Mouse (Mus musculus) embryonic facial prominence, embryonic 14.5 days (tissue): ENCODE results near the gene Mif4gd. TPM values are rescaled to one million over a fixed set of nuclear protein-coding genes. Genes with fewer than 3 reads are reported as not detected.
A peak's percentile ranks its signal among the peaks of the same experiment; 100 is the strongest.

Experiments used
- ATAC-seq: fragments of 200-750 bp; cut with Nextera tagmentation; 2 replicates; pipeline ENCODE4 v1.8.0; 2017; ENCODE audit warnings: low read depth, moderate number of reproducible peaks, moderate TSS enrichment
- DNase-seq: peaks from one replicate; pipeline ENCODE4 v3.0.0-alpha.2; 2015; ENCODE audit warnings: low spot score
- H3K27ac ChIP-seq: fragments of 300-500 bp; sonication (generic); replicated peaks from 2 replicates; pipeline ENCODE4 v1.5.1; 2014; ENCODE audit warnings: low read depth, mild to moderate bottlenecking, low read length, moderate library complexity
- H3K27me3 ChIP-seq: fragments of 300-500 bp; sonication (generic); replicated peaks from 2 replicates; pipeline ENCODE4 v1.6.1; 2014; ENCODE audit warnings: low read length; ENCODE audit not compliant: control insufficient read depth, insufficient read depth
- H3K36me3 ChIP-seq: fragments of 300-500 bp; sonication (generic); 2 replicates; pipeline ENCODE4 v1.6.1; 2014; ENCODE audit warnings: low read length, mixed read lengths; ENCODE audit not compliant: control insufficient read depth, insufficient read depth
- H3K4me1 ChIP-seq: fragments of 300-500 bp; sonication (generic); 2 replicates; pipeline ENCODE4 v1.6.1; 2014; ENCODE audit warnings: antibody characterized with exemption, low read length; ENCODE audit not compliant: control insufficient read depth, insufficient read depth
- H3K4me2 ChIP-seq: fragments of 300-500 bp; sonication (generic); 2 replicates; pipeline ENCODE4 v1.6.1; 2014; ENCODE audit warnings: low read depth, mild to moderate bottlenecking, low read length, moderate library complexity, mixed read lengths
- H3K4me3 ChIP-seq: fragments of 300-500 bp; sonication (generic); 2 replicates; pipeline ENCODE4 v1.5.1; 2014; ENCODE audit warnings: low read depth, mild to moderate bottlenecking, low read length
- H3K9ac ChIP-seq: fragments of 300-500 bp; sonication (generic); 2 replicates; pipeline ENCODE4 v1.6.1; 2014; ENCODE audit warnings: low read depth, mild to moderate bottlenecking, low read length, moderate library complexity, mixed read lengths
- H3K9me3 ChIP-seq: fragments of 300-500 bp; sonication (generic); 2 replicates; pipeline ENCODE4 v1.6.1; 2016; ENCODE audit warnings: low read length; ENCODE audit not compliant: control insufficient read depth
- WGBS: fragments of 180-500 bp; shearing (Covaris S2); extraction: QIAGEN DNeasy Blood & Tissue Kit; methylation state at CpG from one replicate; pipeline ENCODE4 v1.1.7; 2014; 5-methylcytosine and 5-hydroxymethylcytosine counted together
- polyA plus RNA-seq: library from polyadenylated mRNA; unstranded; fragments of >200 nt; fragmentation: Nextera tagmentation; extraction: Ambion mirVana; gene quantifications from 2 replicates; pipeline ENCODE4 v1.2.1, GENCODE M21; 2014

The Mif4gd gene
- polyA plus RNA-seq, 1 experiment from 2014 or later, result 28.5 TPM

DNA sequence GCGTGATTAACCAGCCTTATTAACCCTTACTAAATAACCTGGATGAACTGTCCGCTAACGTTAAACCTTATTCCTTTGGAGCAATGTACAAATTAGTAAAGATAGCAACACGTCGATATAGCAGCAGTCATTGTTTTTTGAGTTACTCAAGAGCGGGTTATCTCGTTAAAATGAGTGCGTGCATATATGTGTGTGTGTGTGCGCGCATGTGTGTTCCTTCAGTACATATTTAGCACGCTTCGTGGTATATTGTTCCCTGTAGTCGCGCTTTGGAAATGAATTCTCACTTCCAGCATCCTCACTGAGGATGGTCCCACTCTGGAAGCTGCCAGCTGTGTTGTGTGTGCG lies 9.7 kb downstream of the Mif4gd start:
- H3K36me3 ChIP-seq, result peaks cover 38% of the 10 kb centered on the region
- ATAC-seq, result no peak
- WGBS, result 5% methylated on average over 15 of the region's 15 CpGs

DNA sequence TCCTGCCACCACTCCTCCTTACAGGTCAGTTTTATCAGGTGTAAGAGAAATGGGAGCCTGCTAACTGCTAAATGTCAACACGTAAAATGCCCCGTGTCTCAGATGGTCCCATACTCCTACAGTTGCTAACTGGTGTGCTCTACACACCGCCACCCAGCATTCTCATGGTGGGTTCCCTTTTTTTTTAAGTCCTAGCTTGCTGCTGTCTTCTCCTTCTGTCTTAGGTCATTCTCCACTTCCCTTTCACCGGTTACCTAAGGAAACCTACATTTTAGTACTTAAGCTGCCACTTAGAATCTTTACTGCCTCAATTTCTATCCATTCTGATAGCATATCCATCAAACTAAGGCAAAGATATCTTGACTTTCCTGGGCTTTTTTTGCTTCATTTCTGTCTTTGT lies 11.6 kb downstream of the Mif4gd start:
- no peak for DNase-seq
- 93% methylated on average over 4 of the region's 4 CpGs for WGBS
- no peaks in the 10 kb centered on the region for H3K9me3 ChIP-seq

More for the DNA sequence above, 9.7 kb downstream of the Mif4gd start:
- Histone ChIP-seq H3K9ac (peak overlapping the region; percentile 97), H3K4me3 (peak overlapping the region; percentile 98), H3K4me1 (peaks cover 17% of the 10 kb centered on the region), H3K4me2 (peak overlapping the region; percentile 88), H3K27me3 (no peaks in the 10 kb centered on the region), H3K27ac (peak overlapping the region; percentile 90), H3K9me3 (no peaks in the 10 kb centered on the region)
- DNase-seq, result no peak

DNA sequence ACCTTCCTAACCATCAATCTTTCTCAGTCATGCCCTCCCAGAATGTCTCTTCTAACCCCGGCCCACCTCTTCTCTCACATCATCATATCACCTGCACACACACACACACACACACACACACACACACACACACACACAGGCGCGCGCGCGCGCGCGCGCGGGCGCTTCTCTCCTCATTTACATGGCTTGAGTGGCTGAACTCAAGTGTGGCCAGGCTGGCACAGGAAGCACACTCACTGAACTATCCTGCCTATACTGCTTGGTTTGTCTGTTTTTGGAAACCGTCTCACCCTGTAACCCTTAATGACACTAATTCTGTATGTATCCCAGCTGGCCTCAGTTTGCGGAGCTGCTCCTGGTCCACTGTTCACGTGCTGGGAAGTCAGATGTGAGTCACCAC lies 12.0 kb downstream of the Mif4gd start:
- ATAC-seq (no peak), DNase-seq (no peak)
- no peak overlapping the region for H3K4me2 ChIP-seq
- H3K9ac ChIP-seq, result no peak overlapping the region
- H3K27ac ChIP-seq, result no peak overlapping the region
- no peaks in the 10 kb centered on the region for H3K9me3 ChIP-seq
- H3K4me1 ChIP-seq, result peaks cover 17% of the 10 kb centered on the region
- WGBS, result 98% methylated on average over 15 of the region's 15 CpGs
- H3K36me3 ChIP-seq, result peaks cover 32% of the 10 kb centered on the region
- H3K27me3 ChIP-seq, result no peaks in the 10 kb centered on the region
- no peak overlapping the region for H3K4me3 ChIP-seq

More for the DNA sequence above, 11.6 kb downstream of the Mif4gd start:
- Histone ChIP-seq H3K9ac (no peak overlapping the region), H3K27ac (no peak overlapping the region), H3K36me3 (peaks cover 32% of the 10 kb centered on the region), H3K4me3 (no peak overlapping the region), H3K4me2 (no peak overlapping the region), H3K27me3 (no peaks in the 10 kb centered on the region), H3K4me1 (peaks cover 17% of the 10 kb centered on the region)
- no peak for ATAC-seq

DNA sequence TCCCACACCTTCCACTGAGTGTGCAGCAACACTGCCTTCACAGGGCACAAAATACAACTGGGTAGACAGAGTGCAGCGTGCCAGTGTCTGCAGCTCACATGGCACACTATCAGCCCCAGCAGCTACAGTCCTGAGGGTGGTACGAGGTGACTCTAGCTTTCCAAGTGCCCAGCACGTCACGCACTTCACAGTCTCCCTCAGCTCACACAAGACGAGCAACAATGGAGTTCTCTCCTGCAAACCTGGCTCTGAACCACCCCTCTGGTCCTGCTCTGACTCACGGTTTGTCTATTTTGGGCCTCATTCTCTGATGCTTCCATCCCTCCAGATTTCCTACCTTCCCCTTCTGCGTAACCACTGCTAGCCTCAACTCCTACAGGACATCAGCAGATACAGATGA lies 13.0 kb downstream of the Mif4gd start:
- Histone ChIP-seq H3K4me3 (no peak overlapping the region), H3K27me3 (no peaks in the 10 kb centered on the region), H3K9me3 (no peaks in the 10 kb centered on the region), H3K9ac (no peak overlapping the region), H3K4me1 (peaks cover 11% of the 10 kb centered on the region), H3K36me3 (peaks cover 32% of the 10 kb centered on the region), H3K4me2 (no peak overlapping the region), H3K27ac (no peak overlapping the region)
- no peak for ATAC-seq
- 96% methylated on average over 7 of the region's 7 CpGs for WGBS
- DNase-seq, result no peak

DNA sequence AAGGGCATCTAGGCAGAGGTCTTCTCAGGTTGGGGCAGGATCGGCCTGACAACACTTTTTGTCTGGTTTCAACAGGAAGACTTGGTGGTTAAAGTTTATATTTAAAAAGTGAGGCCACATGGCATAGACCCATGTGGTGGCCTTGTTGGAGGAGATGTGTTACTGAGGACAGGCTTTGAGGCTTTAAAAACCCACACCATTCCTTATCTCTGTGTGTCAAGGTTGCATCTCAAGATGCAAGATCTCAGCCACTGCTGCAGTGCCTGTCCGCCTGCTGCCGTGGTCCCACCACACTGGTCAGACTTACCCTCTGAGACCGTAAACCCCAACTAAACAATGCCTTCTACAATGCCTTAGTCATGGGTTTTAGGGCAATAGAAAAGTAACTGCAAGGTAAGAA lies 14.5 kb downstream of the Mif4gd start:
- ATAC-seq, result no peak
- 93% methylated on average over 4 of the region's 4 CpGs for WGBS
- DNase-seq, result no peak

DNA sequence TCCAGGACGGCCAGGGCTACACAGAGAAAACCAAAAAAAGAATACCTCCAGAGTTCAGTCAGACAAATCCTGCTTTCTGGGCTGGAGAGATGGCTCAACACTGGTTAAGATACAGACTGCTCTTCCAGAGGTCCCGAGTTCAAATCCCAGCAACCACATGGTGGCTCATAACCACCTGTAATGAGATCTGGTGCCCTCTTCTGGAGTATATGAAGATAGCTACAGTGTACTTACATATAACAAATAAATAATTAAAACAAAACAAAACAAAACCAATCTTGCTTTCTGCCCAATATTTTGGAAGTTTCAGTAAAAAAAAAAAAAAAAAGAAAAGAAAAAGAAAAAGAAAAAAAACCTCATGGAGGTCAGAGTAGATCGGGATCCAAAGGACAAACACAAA lies 17.6 kb downstream of the Mif4gd start:
- Histone ChIP-seq H3K4me2 (no peak overlapping the region), H3K4me1 (no peaks in the 10 kb centered on the region), H3K9ac (no peak overlapping the region), H3K27me3 (no peaks in the 10 kb centered on the region), H3K27ac (no peak overlapping the region), H3K4me3 (no peak overlapping the region), H3K9me3 (no peaks in the 10 kb centered on the region), H3K36me3 (peaks cover 76% of the 10 kb centered on the region)
- ATAC-seq, result no peak
- WGBS, result 97% methylated on average over 3 of the region's 3 CpGs
- DNase-seq, result no peak

More for the DNA sequence above, 14.5 kb downstream of the Mif4gd start:
- H3K4me3 ChIP-seq, result no peak overlapping the region
- no peak overlapping the region for H3K27ac ChIP-seq
- H3K27me3 ChIP-seq, result no peaks in the 10 kb centered on the region
- no peak overlapping the region for H3K9ac ChIP-seq
- no peaks in the 10 kb centered on the region for H3K9me3 ChIP-seq
- H3K4me2 ChIP-seq, result no peak overlapping the region
- peaks cover 10% of the 10 kb centered on the region for H3K4me1 ChIP-seq
- H3K36me3 ChIP-seq, result peaks cover 46% of the 10 kb centered on the region

DNA sequence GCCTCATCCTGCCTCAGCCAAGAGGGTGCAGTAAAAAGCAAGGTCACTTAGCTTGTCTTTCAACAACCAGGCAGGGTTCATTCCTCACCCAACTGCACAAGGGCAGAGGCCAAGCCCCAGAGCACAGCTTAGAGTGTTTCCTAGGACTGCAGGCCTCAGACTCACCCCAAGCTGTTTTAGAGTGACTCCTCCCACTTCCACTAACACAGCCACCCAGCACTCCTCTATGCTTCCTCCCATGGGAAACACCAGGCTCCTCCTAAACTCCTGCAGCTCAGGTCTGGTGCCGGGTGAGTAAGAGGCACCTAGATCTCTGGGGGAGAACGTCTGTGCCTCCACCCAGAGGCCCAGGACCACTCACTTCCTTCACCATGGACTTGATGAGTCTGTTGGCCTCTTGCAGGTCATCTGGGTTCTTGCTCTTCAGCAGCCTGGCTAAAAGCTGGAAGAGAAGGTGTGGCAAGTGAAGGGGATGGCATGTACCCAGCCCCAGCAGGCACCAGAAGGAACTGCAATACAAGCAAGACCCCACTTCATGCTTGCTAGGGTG lies 22.2 kb downstream of the Mif4gd start:
- H3K27ac ChIP-seq, result no peak overlapping the region
- H3K4me2 ChIP-seq, result no peak overlapping the region
- no peaks in the 10 kb centered on the region for H3K27me3 ChIP-seq
- H3K9me3 ChIP-seq, result no peaks in the 10 kb centered on the region
- DNase-seq (no peak), ATAC-seq (no peak)
- no peaks in the 10 kb centered on the region for H3K4me1 ChIP-seq
- WGBS, result 84% methylated on average over 2 of the region's 2 CpGs
- H3K9ac ChIP-seq, result no peak overlapping the region
- no peak overlapping the region for H3K4me3 ChIP-seq
- peaks cover 94% of the 10 kb centered on the region for H3K36me3 ChIP-seq

DNA sequence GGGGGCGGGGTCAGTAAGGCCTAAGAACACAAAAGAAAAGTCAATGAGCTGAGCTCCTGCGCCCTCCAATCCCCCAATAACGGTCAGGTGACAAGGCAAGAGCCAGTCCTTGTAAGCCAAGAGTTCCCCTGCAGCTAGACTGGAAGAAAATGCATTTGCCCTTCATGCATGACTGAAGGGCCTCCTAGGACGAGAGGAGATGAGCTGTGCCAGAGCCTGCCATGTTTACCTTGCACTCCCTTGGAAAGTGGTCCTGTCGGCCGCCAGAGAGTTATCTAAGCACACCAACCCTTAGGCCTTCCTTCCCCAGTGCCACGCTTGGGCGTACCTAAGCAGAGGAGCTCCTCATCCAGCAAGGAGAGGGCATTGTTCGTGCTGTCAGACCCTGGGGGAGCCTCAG lies 24.8 kb downstream of the Mif4gd start:
- Histone ChIP-seq H3K36me3 (peaks cover 96% of the 10 kb centered on the region), H3K4me1 (no peaks in the 10 kb centered on the region), H3K9ac (no peak overlapping the region), H3K4me3 (no peak overlapping the region), H3K4me2 (no peak overlapping the region), H3K27ac (no peak overlapping the region), H3K27me3 (no peaks in the 10 kb centered on the region), H3K9me3 (no peaks in the 10 kb centered on the region)
- 85% methylated on average over 9 of the region's 9 CpGs for WGBS
- ATAC-seq, result no peak
- DNase-seq, result no peak

DNA sequence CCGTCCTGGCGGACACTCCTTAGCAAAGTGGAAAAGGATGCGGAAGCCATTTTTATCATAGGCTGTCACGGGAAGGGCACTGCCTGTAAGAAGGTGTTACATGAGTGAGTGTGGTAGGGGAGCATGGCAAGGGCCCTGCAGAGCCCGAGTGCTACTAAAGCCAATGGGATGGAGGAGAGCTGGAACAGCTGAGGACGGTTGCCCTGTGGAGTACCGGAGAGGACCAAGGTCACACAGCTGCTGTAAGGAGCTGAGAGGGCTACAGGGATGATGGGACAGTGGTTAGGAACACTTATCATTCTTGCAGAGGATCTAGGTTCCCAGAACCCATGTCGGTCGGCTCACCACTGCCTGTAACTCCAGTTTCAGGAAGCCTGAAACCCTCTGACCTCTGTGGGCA lies 26.4 kb downstream of the Mif4gd start:
- Histone ChIP-seq H3K9me3 (no peaks in the 10 kb centered on the region), H3K36me3 (peaks cover 96% of the 10 kb centered on the region), H3K9ac (no peak overlapping the region), H3K4me2 (no peak overlapping the region), H3K27ac (no peak overlapping the region), H3K4me3 (no peak overlapping the region), H3K27me3 (no peaks in the 10 kb centered on the region), H3K4me1 (no peaks in the 10 kb centered on the region)
- DNase-seq (no peak), ATAC-seq (no peak)
- WGBS, result 88% methylated on average over 9 of the region's 9 CpGs
